Mouse (Mus musculus) heart, adult 18-20 months (tissue): ENCODE measurements around the gene Npvf. TPM values are rescaled to one million over a fixed set of nuclear protein-coding genes. Genes with fewer than 3 reads are reported as not detected.
"Not testable (repeated sequence)": the region's sequence is repeated elsewhere in the genome, so short reads cannot be mapped to it uniquely, and the experiment has no call there.

Source experiments
- DNase-seq, 2 experiments: peaks; one replicate each; pipeline ENCODE4 v3.0.0; 2021 to 2022; ENCODE audit warnings: mixed read lengths in 1 of 2
- total RNA-seq, 2 experiments: library from RNA; stranded (reverse); gene quantifications; 2 replicates each; pipeline ENCODE4 v1.2.3; 2021

The Npvf gene
- total RNA-seq, 2 experiments from 2014 or later, result not detected

GRCm38 (mm10) chr6:50640377-50640776, 13.9 kb downstream of the Npvf start:
- peak in 1 of 2 experiments; percentile 40 for DNase-seq

- DNase-seq, result no peak
Observed at GRCm38 (mm10) chr6:50639656-50640055, 14.6 kb downstream of the Npvf start.

- not testable (repeated sequence) for DNase-seq
Observed at GRCm38 (mm10) chr6:50626170-50626569, 28.1 kb downstream of the Npvf start.

GRCm38 (mm10) chr6:50618273-50618672, 36.0 kb downstream of the Npvf start:
- not testable (repeated sequence) for DNase-seq

- no peak for DNase-seq
Observed at GRCm38 (mm10) chr6:50601620-50602019, 52.6 kb downstream of the Npvf start.

Other genes starting within 250 kb of the Npvf start
- gene Osbpl3, start 198.2 kb downstream of the Npvf start, total RNA-seq, result 10 to 100 TPM; 23.9 to 25.5 TPM
- gene Cycs, start 87.9 kb downstream of the Npvf start, total RNA-seq, result 100 to 1,000 TPM; 157 to 166 TPM
- under 1 TPM; 0.25 to 0.31 TPM for gene 4921507P07Rik, start 57.8 kb downstream of the Npvf start, total RNA-seq